Mouse (Mus musculus) retina, embryonic 14.5 days (tissue): ENCODE data around the gene Pnpla1.

Experiments
- DNase-seq: peaks from one replicate; pipeline ENCODE4 v3.0.0-alpha.2; 2015; ENCODE audit warnings: low spot score

The Pnpla1 gene

DNA sequence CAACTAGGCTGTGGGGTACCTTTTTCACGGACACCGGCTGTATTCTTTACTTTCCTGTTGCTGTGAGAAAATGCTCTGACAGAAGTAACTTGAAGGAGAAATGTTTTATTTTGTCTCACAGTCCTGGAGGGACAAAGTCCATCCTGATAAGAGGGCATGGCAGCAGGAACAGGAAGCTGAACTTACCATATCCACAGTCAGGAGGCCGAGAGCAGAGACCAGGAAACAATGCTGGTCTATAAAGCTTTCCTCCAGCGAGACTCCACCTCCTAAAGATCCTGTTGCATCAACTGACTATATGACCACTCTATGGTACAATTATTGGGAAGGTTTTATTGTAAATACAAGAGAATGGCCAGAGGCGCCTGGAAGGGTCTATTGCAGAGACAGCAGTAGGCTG lies 14.5 kb upstream of the Pnpla1 start:
- DNase-seq, result no peak

- DNase-seq, result no peak
Observed at GRCm38 (mm10) chr17:28846974-28847617, 11.1 kb upstream of the Pnpla1 start.

DNA sequence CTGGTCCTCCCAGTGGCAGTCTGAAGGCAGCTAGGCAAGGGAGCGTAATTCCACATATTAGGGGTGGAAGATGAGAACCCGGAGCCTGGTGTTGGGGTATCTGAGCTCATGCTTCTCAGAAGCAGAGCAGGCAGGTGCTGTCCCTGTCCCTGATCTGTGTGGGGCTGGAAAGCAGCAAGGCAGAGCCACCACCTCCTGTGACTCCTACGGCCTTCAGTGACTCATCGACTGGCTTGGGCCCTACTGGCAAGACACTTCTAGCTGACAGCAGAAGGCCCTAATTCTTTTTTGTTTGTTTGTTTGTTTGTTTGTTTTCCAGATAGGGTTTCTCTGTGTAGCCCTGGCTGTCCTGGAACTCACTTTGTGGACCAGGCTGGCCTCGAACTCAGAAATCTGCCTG lies 7.7 kb upstream of the Pnpla1 start:
- DNase-seq, result no peak

- no peak for DNase-seq
Observed at GRCm38 (mm10) chr17:28854377-28854776, 3.8 kb upstream of the Pnpla1 start.

DNA sequence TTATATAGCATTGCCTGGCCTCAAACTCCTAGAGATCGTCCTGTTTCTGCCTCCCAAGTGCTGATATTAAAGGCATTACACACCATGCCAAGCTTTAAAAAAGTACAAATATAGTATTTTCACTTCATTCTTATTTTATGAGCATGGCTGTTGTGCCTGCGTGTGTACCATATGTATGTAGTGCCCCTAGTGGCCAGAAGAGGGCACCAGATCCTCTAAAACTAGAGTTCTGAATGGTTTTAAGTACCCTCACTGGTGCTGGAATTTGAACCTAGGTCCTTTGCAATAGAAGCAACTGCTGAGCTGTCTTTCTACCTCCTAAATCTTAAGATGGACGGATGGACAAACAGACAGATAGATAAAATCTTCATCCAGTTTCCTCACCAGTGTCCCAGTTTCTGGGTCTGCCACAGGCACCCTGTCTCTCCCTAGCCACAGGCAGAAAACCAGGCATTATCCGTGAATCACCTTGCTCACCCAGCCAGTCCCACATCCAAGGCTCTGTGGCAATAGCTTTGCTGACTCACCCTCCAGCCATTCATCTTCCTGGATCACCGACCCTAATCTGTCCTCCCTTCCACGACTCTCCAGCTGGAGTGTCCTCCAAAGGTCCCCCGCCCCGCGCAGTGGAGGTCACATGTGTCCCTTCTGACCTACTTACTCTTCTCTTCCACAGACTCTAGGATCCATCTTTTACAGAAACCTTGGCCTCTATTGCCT lies 2.9 kb upstream of the Pnpla1 start:
- peak; percentile 58 for DNase-seq

DNA sequence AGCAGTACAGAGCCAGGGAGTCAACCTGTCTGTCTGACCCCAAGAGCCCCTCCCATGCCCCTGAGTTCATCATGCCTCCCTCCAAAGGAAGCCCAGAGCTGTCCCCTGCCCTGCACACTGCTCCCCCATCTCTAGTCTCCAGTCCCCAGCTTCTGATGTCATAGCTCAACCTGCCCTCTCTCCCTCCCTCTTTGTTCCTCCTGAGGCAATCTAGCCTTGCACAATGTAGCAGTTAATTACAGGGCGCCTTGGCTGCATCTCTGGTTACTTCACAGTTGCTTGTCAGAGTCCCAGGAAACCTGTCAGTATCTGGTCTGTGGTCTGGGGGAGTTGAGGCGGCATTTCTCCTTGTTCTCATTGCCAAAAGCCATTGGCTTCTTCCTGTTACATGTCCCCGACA lies 2.2 kb upstream of the Pnpla1 start:
- DNase-seq, result no peak

DNA sequence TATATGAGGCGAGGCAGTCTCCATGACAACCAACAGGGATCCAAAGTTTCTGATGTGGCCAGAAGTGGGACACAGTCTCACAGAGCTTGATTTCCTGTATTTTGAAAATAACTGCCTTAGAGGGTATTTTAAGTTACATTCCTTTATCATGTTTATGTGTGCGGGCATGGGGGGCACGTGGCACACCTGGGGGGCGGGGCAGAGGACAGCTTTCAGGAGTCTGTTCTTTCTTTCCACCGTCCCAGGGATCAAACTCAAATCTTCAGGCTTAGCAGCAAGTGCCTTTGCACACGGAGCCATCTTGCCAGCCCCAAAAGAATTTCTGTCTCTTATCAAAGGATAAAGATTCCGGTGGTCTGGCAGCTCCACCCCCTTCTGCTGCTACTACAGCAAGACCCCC lies 5.7 kb downstream of the Pnpla1 start:
- DNase-seq, result no peak

DNA sequence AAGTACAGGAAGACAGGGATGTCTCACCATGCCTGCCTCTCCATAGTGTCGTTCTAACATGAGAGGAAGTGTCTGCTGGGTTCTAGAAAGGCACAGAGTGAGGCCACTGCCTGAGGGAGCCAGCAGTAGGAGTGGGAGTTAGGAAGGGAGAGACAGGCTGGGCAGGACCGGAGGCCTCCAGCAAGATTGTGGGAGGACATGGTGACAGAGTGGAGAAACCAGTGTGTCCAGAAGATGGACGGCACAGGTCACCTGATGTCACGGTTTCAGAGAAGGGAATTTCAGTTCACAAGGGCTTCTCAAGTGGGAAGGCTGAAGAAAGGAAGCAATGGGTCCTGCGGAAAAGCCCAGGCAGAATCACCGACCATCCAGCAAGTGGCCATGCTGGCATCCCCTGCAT lies 6.3 kb downstream of the Pnpla1 start:
- no peak for DNase-seq

GRCm38 (mm10) chr17:28866921-28867320 lies 8.7 kb downstream of the Pnpla1 start:
- no peak for DNase-seq

GRCm38 (mm10) chr17:28867381-28867780 lies 9.2 kb downstream of the Pnpla1 start:
- DNase-seq, result no peak

- peak; percentile 59 for DNase-seq
Observed at GRCm38 (mm10) chr17:28869412-28870110, 11.3 kb downstream of the Pnpla1 start.

GRCm38 (mm10) chr17:28870435-28870834 lies 12.2 kb downstream of the Pnpla1 start:
- DNase-seq, result no peak

GRCm38 (mm10) chr17:28871831-28872230 lies 13.6 kb downstream of the Pnpla1 start:
- no peak for DNase-seq

DNA sequence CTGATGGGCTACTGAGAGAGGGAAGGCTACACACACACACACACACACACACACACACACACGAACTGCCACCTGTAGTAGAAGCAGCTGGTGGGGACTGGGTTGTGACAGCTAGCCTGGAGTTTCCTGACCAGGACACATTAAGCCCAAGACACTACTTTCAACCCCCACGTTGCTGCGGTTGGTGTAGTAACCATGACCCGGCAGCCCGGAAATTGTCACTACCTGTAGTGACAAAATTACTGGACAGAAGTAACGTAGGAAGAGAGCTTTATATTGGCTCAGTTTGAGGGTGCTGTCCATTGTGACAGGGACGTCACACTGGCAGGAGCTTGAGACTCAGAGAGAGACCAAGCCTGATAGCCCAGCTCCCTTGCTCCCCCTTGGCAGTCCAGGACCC lies 14.1 kb downstream of the Pnpla1 start:
- DNase-seq, result no peak

DNA sequence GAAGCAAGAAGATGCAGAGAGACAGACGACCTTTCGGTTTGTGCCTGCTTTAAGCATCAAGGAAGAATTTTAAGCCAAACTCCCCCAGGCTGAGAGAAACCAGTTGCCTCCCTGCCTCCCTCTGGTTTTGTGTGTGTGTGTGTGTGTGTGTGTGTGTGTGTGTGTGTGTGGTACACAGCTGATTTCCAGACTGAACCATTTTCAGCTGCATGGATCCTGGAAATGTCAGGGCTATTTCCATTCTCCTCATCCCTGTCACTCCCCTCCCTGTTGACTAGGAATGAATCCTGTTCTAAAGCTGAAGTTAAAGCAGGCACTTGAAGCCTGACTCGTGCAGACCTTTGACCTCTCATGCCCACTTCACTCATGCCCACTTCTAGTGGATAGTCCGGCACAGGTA lies 16.0 kb downstream of the Pnpla1 start:
- DNase-seq, result no peak

DNA sequence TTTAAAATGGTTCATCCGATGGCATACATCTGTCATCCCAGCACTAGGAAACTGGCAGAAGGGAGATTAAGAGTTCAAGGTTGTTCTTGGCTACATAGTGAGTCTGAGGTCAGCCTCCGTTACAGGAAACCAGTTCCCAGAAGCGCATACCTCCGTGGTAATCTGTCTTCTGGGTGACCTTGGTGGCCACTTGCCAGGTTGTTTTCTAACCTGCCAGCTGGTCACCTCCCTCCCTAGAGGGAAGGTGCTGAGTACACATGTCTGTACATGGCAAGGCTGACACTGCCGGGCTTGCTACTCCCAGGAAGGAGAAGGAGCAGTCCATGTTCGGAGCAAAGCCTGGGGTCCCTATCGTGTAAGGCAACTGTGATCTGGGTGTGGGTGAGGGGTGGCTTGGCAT lies 16.6 kb downstream of the Pnpla1 start:
- DNase-seq, result no peak

GRCm38 (mm10) chr17:28875316-28875715 lies 17.1 kb downstream of the Pnpla1 start:
- no peak for DNase-seq

GRCm38 (mm10) chr17:28876331-28876730 lies 18.1 kb downstream of the Pnpla1 start:
- DNase-seq, result no peak

DNA sequence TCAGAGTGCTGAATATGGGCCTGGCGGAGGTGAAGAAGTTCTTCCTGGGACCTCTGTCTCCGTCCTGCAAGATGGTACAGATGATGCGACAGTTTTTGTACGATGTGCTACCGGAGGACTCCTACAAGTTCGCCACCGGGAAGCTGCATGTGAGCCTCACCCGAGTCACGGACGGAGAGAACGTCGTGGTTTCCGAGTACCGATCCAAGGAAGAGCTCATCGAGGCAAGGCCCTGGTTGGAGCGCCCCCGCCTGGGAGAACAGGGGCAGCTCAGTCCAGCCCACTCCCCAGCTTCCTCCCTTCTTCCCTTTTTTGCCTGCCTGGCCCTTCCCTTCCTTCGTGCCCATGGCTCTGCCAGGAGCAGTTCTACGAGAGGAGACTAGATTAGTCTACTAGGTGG lies 18.6 kb downstream of the Pnpla1 start:
- DNase-seq, result peak; percentile 68

GRCm38 (mm10) chr17:28879931-28880391 lies 21.8 kb downstream of the Pnpla1 start:
- peak; percentile 86 for DNase-seq

DNA sequence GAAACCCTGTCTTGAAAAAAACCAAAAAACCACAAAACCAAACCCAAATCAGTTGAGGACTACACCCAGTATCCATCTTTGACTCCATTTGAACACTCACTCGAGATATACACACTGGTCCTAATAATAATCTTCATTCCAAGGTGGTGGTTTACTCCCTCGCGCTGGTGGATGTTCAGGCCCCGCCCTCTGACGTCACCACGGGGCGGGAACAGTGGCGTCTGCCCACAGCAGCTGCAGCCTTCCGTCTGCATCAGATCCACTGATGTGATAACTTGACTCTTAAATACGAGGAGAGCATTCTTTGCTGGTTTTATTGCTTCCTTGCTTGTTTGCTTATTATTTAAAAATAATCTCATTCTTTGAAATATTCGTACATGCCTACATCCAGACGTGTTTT lies 24.1 kb downstream of the Pnpla1 start:
- peak; percentile 80 for DNase-seq

- no peak for DNase-seq
Observed at GRCm38 (mm10) chr17:28882810-28883209, 24.6 kb downstream of the Pnpla1 start.

- no peak for DNase-seq
Observed at GRCm38 (mm10) chr17:28883941-28884516, 25.8 kb downstream of the Pnpla1 start.
